Mouse (Mus musculus): Measurements from ENCODE around the gene Rin3. TPM values are rescaled to one million over a fixed set of nuclear protein-coding genes. Genes with fewer than 3 reads are reported as not detected.

Rin3 gene
- total and polyA plus RNA-seq, 2 experiments from 2014 or later, result 1.7 to 3.2 TPM

- Histone ChIP-seq H3K27ac (no peak overlapping the region), H3K4me2 (ENCODE audit: low read depth, low read length) (no peak overlapping the region), H3K9me3 (ENCODE audit: low read length) (no peaks in the 10 kb centered on the region), H3K4me3 (ENCODE audit: low read length) (no peak overlapping the region), H3K4me1 (ENCODE audit: insufficient read depth, low read length) (peaks cover 10% of the 10 kb centered on the region; the same call in 1 of the 2 replicates), H3K27me3 (ENCODE audit: insufficient read depth, low read length) (no peaks in the 10 kb centered on the region), H3K9ac (replicated peaks; ENCODE audit: low read length) (no peak overlapping the region), H3K36me3 (ENCODE audit: insufficient read depth, low read length) (no peaks in the 10 kb centered on the region)
- ATAC-seq, result no peak
- TF ChIP-seq CTCF (IDR thresholded peaks at IDR 0.05; ENCODE audit: low read depth), result no peak
- DNase-seq (ENCODE audit: low spot score), result no peak
- 82% methylated on average over 5 of the region's 5 CpGs for WGBS
Measured at GRCm38 (mm10) chr12:102311454-102311853, 28.6 kb downstream of the Rin3 start.

- Histone ChIP-seq H3K4me1 (ENCODE audit: insufficient read depth, low read length) (no peaks in the 10 kb centered on the region), H3K9me3 (ENCODE audit: low read length) (no peaks in the 10 kb centered on the region), H3K27ac (no peak overlapping the region), H3K9ac (replicated peaks; ENCODE audit: low read length) (no peak overlapping the region), H3K27me3 (ENCODE audit: insufficient read depth, low read length) (no peaks in the 10 kb centered on the region), H3K36me3 (ENCODE audit: insufficient read depth, low read length) (no peaks in the 10 kb centered on the region), H3K4me2 (ENCODE audit: low read depth, low read length) (no peak overlapping the region), H3K4me3 (ENCODE audit: low read length) (no peak overlapping the region)
- ATAC-seq (no peak), DNase-seq (ENCODE audit: low spot score) (no peak)
- no peak for TF ChIP-seq CTCF (IDR thresholded peaks at IDR 0.05; ENCODE audit: low read depth)
- 19% methylated on average over 2 of the region's 2 CpGs for WGBS
Measured at GRCm38 (mm10) chr12:102319150-102319549, 36.3 kb downstream of the Rin3 start.

GRCm38 (mm10) chr12:102319899-102320298, 37.1 kb downstream of the Rin3 start:
- 65% methylated on average over 2 of the region's 2 CpGs for WGBS
- Histone ChIP-seq H3K9ac (replicated peaks; ENCODE audit: low read length) (no peak overlapping the region), H3K4me1 (ENCODE audit: insufficient read depth, low read length) (no peaks in the 10 kb centered on the region), H3K9me3 (ENCODE audit: low read length) (no peaks in the 10 kb centered on the region), H3K36me3 (ENCODE audit: insufficient read depth, low read length) (no peaks in the 10 kb centered on the region), H3K27me3 (ENCODE audit: insufficient read depth, low read length) (no peaks in the 10 kb centered on the region), H3K4me3 (ENCODE audit: low read length) (no peak overlapping the region), H3K4me2 (ENCODE audit: low read depth, low read length) (no peak overlapping the region), H3K27ac (no peak overlapping the region)
- TF ChIP-seq CTCF (IDR thresholded peaks at IDR 0.05; ENCODE audit: low read depth), result no peak
- ATAC-seq, result no peak
- no peak for DNase-seq (ENCODE audit: low spot score)

- no peak overlapping the region for H3K4me3 ChIP-seq (ENCODE audit: low read length)
- no peak overlapping the region for H3K9ac ChIP-seq (replicated peaks; ENCODE audit: low read length)
- ATAC-seq, result no peak
- H3K9me3 ChIP-seq (ENCODE audit: low read length), result no peaks in the 10 kb centered on the region
- DNase-seq (ENCODE audit: low spot score), result no peak
- H3K4me2 ChIP-seq (ENCODE audit: low read depth, low read length), result no peak overlapping the region
- H3K27ac ChIP-seq, result no peak overlapping the region
- H3K4me1 ChIP-seq (ENCODE audit: insufficient read depth, low read length), result no peaks in the 10 kb centered on the region
- WGBS, result 63% methylated on average over 2 of the region's 2 CpGs
- no peaks in the 10 kb centered on the region for H3K27me3 ChIP-seq (ENCODE audit: insufficient read depth, low read length)
- no peak for TF ChIP-seq CTCF (IDR thresholded peaks at IDR 0.05; ENCODE audit: low read depth)
- H3K36me3 ChIP-seq (ENCODE audit: insufficient read depth, low read length), result no peaks in the 10 kb centered on the region
Measured at GRCm38 (mm10) chr12:102320322-102320721, 37.5 kb downstream of the Rin3 start.

GRCm38 (mm10) chr12:102321064-102321728, 38.3 kb downstream of the Rin3 start:
- Histone ChIP-seq H3K4me2 (ENCODE audit: low read depth, low read length) (no peak overlapping the region), H3K27ac (no peak overlapping the region), H3K27me3 (ENCODE audit: insufficient read depth, low read length) (no peaks in the 10 kb centered on the region), H3K4me3 (ENCODE audit: low read length) (no peak overlapping the region), H3K9me3 (ENCODE audit: low read length) (no peaks in the 10 kb centered on the region), H3K4me1 (ENCODE audit: insufficient read depth, low read length) (no peaks in the 10 kb centered on the region), H3K9ac (replicated peaks; ENCODE audit: low read length) (no peak overlapping the region), H3K36me3 (ENCODE audit: insufficient read depth, low read length) (no peaks in the 10 kb centered on the region)
- TF ChIP-seq CTCF (IDR thresholded peaks at IDR 0.05; ENCODE audit: low read depth), result no peak
- 86% methylated on average over 4 of the region's 4 CpGs for WGBS
- no peak for ATAC-seq
- DNase-seq (ENCODE audit: low spot score), result no peak

GRCm38 (mm10) chr12:102321855-102322254, 39.0 kb downstream of the Rin3 start:
- no peak overlapping the region for H3K9ac ChIP-seq (replicated peaks; ENCODE audit: low read length)
- H3K27ac ChIP-seq, result no peak overlapping the region
- ATAC-seq (no peak), DNase-seq (ENCODE audit: low spot score) (no peak)
- no peaks in the 10 kb centered on the region for H3K4me1 ChIP-seq (ENCODE audit: insufficient read depth, low read length)
- H3K36me3 ChIP-seq (ENCODE audit: insufficient read depth, low read length), result no peaks in the 10 kb centered on the region
- H3K4me2 ChIP-seq (ENCODE audit: low read depth, low read length), result no peak overlapping the region
- no peak for TF ChIP-seq CTCF (IDR thresholded peaks at IDR 0.05; ENCODE audit: low read depth)
- H3K27me3 ChIP-seq (ENCODE audit: insufficient read depth, low read length), result no peaks in the 10 kb centered on the region
- H3K9me3 ChIP-seq (ENCODE audit: low read length), result no peaks in the 10 kb centered on the region
- H3K4me3 ChIP-seq (ENCODE audit: low read length), result no peak overlapping the region
- WGBS, result 87% methylated on average over 5 of the region's 5 CpGs

- TF ChIP-seq CTCF (IDR thresholded peaks at IDR 0.05; ENCODE audit: low read depth), result no peak
- Histone ChIP-seq H3K9ac (replicated peaks; ENCODE audit: low read length) (no peak overlapping the region), H3K27ac (no peak overlapping the region), H3K4me1 (ENCODE audit: insufficient read depth, low read length) (no peaks in the 10 kb centered on the region), H3K4me3 (ENCODE audit: low read length) (no peak overlapping the region), H3K9me3 (ENCODE audit: low read length) (no peaks in the 10 kb centered on the region), H3K27me3 (ENCODE audit: insufficient read depth, low read length) (no peaks in the 10 kb centered on the region), H3K4me2 (ENCODE audit: low read depth, low read length) (no peak overlapping the region), H3K36me3 (ENCODE audit: insufficient read depth, low read length) (no peaks in the 10 kb centered on the region)
- WGBS, result 76% methylated on average over 2 of the region's 2 CpGs
- no peak for DNase-seq (ENCODE audit: low spot score)
- peak; percentile 21; the same call in 1 of the 2 replicates for ATAC-seq
Measured at GRCm38 (mm10) chr12:102323392-102323791, 40.5 kb downstream of the Rin3 start.
